Mouse (Mus musculus) midbrain, embryonic 16.5 days (tissue): ENCODE measurements around the gene Loxl1. TPM values are rescaled to one million over a fixed set of nuclear protein-coding genes. Genes with fewer than 3 reads are reported as not detected.
A peak's percentile ranks its signal among the peaks of the same experiment; 100 is the strongest.
"Not testable (repeated sequence)": the region's sequence is repeated elsewhere in the genome, so short reads cannot be mapped to it uniquely, and the experiment has no call there.

Experiments used
- ATAC-seq: fragments of 200-750 bp; cut with Nextera tagmentation; 2 replicates; pipeline ENCODE4 v1.8.0; 2017; ENCODE audit warnings: moderate TSS enrichment
- H3K27ac ChIP-seq: fragments of 300-500 bp; sonication (generic); 2 replicates; pipeline ENCODE4 v1.5.1; 2014; ENCODE audit warnings: mild to moderate bottlenecking, low read length, mixed read lengths
- H3K27me3 ChIP-seq: fragments of 300-500 bp; sonication (generic); 2 replicates; pipeline ENCODE4 v1.6.1; 2014; ENCODE audit warnings: low read depth, low read length, mixed read lengths; ENCODE audit not compliant: control insufficient read depth, insufficient read depth
- H3K36me3 ChIP-seq: fragments of 300-500 bp; sonication (generic); 2 replicates; pipeline ENCODE4 v1.6.1; 2014; ENCODE audit warnings: mild to moderate bottlenecking, low read length, moderate library complexity, mixed read lengths; ENCODE audit not compliant: control insufficient read depth, insufficient read depth
- H3K4me1 ChIP-seq: fragments of 300-500 bp; sonication (generic); 2 replicates; pipeline ENCODE4 v1.6.1; 2014; ENCODE audit warnings: mild to moderate bottlenecking, low read length, mixed read lengths; ENCODE audit not compliant: control insufficient read depth, insufficient read depth
- H3K4me2 ChIP-seq: fragments of 300-500 bp; sonication (generic); 2 replicates; pipeline ENCODE4 v1.6.1; 2014; ENCODE audit warnings: mild to moderate bottlenecking, low read length, mixed read lengths
- H3K4me3 ChIP-seq: fragments of 300-500 bp; sonication (generic); 2 replicates; pipeline ENCODE4 v1.5.1; 2014; ENCODE audit warnings: low read depth, mild to moderate bottlenecking, low read length, moderate library complexity, mixed read lengths
- H3K9ac ChIP-seq: fragments of 300-500 bp; sonication (generic); 2 replicates; pipeline ENCODE4 v1.6.1; 2014; ENCODE audit warnings: low read depth, low read length, mixed read lengths
- H3K9me3 ChIP-seq: fragments of 300-500 bp; sonication (generic); replicated peaks from 2 replicates; pipeline ENCODE4 v1.6.1; 2014; ENCODE audit warnings: mild to moderate bottlenecking, low read length, mixed read lengths; ENCODE audit not compliant: control insufficient read depth, poor library complexity, severe bottlenecking
- WGBS: fragments of 180-500 bp; shearing (Covaris S2); extraction: QIAGEN DNeasy Blood & Tissue Kit; methylation state at CpG from one replicate; pipeline ENCODE4 v1.1.7; 2014; 5-methylcytosine and 5-hydroxymethylcytosine counted together
- polyA plus RNA-seq: library from polyadenylated mRNA; unstranded; fragments of >200 nt; fragmentation: Nextera tagmentation; extraction: Ambion mirVana; gene quantifications from 2 replicates; pipeline ENCODE4 v1.2.1, GENCODE M21; 2015

Loxl1 gene
- polyA plus RNA-seq, 1 experiment from 2014 or later = 4.8 TPM

GRCm38 (mm10) chr9:58268384-58269313, 44.3 kb downstream of the Loxl1 start:
- ATAC-seq = no peak
- WGBS = 56% methylated on average over 12 of the region's 12 CpGs
- H3K36me3 ChIP-seq = 0 out of 2 replicates have a peak, but pooled peaks cover 2% of the 10 kb centered on the region

GRCm38 (mm10) chr9:58267046-58267445, 45.9 kb downstream of the Loxl1 start:
- no peak overlapping the region for H3K27ac ChIP-seq
- peaks cover 11% of the 10 kb centered on the region for H3K36me3 ChIP-seq
- H3K9me3 ChIP-seq = no peaks in the 10 kb centered on the region
- H3K27me3 ChIP-seq = no peaks in the 10 kb centered on the region
- no peak for ATAC-seq
- H3K4me2 ChIP-seq = no peak overlapping the region
- no peak overlapping the region for H3K9ac ChIP-seq
- H3K4me3 ChIP-seq = no peak overlapping the region
- WGBS = 65% methylated on average over 3 of the region's 3 CpGs
- H3K4me1 ChIP-seq = 0 out of 2 replicates have a peak, but pooled peaks cover 3% of the 10 kb centered on the region

More at GRCm38 (mm10) chr9:58268384-58269313, 44.3 kb downstream of the Loxl1 start:
- no peak overlapping the region for H3K4me3 ChIP-seq
- no peaks in the 10 kb centered on the region for H3K9me3 ChIP-seq
- no peaks in the 10 kb centered on the region for H3K27me3 ChIP-seq
- H3K27ac ChIP-seq = no peak overlapping the region
- H3K4me1 ChIP-seq = 0 out of 2 replicates have a peak, but pooled peaks cover 3% of the 10 kb centered on the region
- H3K4me2 ChIP-seq = no peak overlapping the region
- no peak overlapping the region for H3K9ac ChIP-seq

- H3K27ac ChIP-seq = no peak overlapping the region
- no peak overlapping the region for H3K4me2 ChIP-seq
- no peaks in the 10 kb centered on the region for H3K9me3 ChIP-seq
- H3K4me1 ChIP-seq = 0 out of 2 replicates have a peak, but pooled peaks cover 3% of the 10 kb centered on the region
- no peak for ATAC-seq
- WGBS = 43% methylated on average over 4 of the region's 4 CpGs
- H3K27me3 ChIP-seq = no peaks in the 10 kb centered on the region
- peaks cover 16% of the 10 kb centered on the region for H3K36me3 ChIP-seq
- no peak overlapping the region for H3K4me3 ChIP-seq
- H3K9ac ChIP-seq = no peak overlapping the region
These were observed 46.4 kb downstream of the Loxl1 start for GRCm38 (mm10) chr9:58266571-58267011.

DNA sequence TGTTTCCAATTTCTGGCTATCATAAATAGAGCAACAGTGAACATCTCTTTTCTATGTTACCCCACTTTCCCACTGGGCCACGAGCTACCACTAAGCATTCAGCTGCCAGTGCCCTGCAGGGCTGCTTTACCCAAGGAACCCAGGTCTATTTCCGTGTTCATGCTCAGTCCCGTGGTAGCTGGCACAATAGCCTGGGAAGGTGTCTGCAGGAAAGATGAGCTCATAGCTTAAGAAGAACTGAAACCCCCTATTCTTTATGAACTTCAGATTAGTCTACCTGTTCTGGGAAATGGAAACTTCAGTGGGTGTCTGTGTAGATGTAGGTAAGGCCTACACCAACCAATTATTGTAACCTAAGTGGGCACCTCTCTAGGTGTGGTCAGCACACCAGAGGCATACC, 47.6 kb downstream of the Loxl1 start:
- no peaks in the 10 kb centered on the region for H3K9me3 ChIP-seq
- no peak for ATAC-seq
- WGBS = 76% methylated on average over 3 of the region's 3 CpGs

GRCm38 (mm10) chr9:58262507-58262906, 50.5 kb downstream of the Loxl1 start:
- Histone ChIP-seq H3K4me1 (0 out of 2 replicates have a peak, but pooled peaks cover 3% of the 10 kb centered on the region), H3K27ac (no peak overlapping the region), H3K4me3 (no peak overlapping the region), H3K9ac (no peak overlapping the region), H3K27me3 (no peaks in the 10 kb centered on the region), H3K4me2 (no peak overlapping the region), H3K36me3 (peaks cover 34% of the 10 kb centered on the region), H3K9me3 (no peaks in the 10 kb centered on the region)
- ATAC-seq = no peak
- WGBS = 97% methylated on average over 5 of the region's 5 CpGs

More for the DNA sequence above, 47.6 kb downstream of the Loxl1 start:
- Histone ChIP-seq H3K4me3 (no peak overlapping the region), H3K9ac (no peak overlapping the region), H3K27ac (no peak overlapping the region), H3K36me3 (peaks cover 20% of the 10 kb centered on the region), H3K4me1 (0 out of 2 replicates have a peak, but pooled peaks cover 3% of the 10 kb centered on the region), H3K27me3 (no peaks in the 10 kb centered on the region), H3K4me2 (no peak overlapping the region)

DNA sequence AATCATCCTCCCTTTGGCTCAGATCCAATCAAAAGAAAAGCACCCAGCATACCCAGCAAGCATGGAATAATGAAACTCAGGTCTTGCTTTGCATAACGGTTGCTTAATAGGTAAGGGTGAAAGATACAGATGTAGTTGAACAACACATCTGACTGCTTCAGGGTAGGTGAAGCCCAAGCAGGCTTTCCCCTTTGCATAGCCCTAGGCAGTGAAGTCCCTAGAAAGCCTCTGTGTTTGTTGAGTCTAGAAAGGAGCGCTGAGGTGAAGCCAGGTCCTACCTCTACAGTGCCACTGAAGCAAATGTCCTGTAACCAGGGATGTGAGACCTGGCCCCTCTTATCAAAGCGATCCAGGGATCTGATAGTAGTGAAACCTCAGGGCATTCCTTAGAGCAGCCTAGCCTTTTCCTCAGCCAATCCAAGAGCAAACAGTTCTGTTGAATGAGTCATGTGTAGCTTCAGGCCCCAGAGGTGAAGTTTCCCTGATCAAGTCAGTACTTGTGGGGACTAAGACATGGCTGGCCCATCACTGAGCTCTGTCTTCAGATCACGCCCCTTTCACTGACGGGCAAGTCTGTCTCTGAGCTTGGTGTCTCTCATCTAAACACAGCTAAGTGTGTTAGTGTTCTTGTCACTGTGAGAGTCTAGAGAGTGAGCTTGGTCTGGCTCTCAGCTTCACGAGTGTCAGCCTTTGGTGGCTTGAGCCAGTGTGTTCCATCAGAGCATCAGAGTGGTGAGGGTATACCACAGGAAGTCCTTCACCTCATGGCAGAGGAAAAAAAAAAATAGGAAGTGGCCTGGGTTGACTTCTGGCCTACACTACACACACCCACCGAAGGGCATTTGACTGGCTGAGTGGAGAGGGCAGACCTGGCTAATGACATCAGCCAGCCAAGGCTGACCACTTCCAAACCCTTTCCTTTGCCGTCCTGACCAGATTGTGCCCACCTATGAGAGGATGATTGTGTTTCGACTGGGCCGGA, 57.0 kb downstream of the Loxl1 start:
- Histone ChIP-seq H3K4me2 (no peak overlapping the region), H3K27me3 (no peaks in the 10 kb centered on the region), H3K4me3 (no peak overlapping the region), H3K27ac (no peak overlapping the region), H3K9me3 (no peaks in the 10 kb centered on the region), H3K4me1 (peaks cover 12% of the 10 kb centered on the region), H3K9ac (no peak overlapping the region), H3K36me3 (peaks cover 16% of the 10 kb centered on the region)
- 94% methylated on average over 10 of the region's 10 CpGs for WGBS
- ATAC-seq = no peak

DNA sequence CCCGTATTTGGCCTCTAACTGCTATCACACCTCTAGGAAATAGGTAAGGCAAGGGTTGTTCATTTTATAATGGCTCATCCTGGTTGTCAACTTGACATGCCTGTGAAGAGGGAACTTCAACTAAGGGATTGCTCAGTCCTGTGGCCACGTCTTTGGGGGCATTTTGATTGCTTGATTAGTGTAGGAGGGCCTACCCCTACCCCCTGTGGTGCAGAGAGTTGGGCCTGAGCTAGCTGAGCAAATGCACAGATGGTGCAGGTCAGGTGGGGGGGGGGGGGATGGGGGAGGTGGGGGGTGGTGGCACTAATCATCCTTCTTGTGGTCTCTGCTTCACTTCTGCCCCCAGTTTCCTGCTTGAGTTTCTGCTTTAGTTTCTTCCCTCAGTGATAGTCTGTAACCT, 57.9 kb downstream of the Loxl1 start:
- 62% methylated on average over 2 of the region's 2 CpGs for WGBS
- Histone ChIP-seq H3K27ac (no peak overlapping the region), H3K27me3 (no peaks in the 10 kb centered on the region), H3K9me3 (no peaks in the 10 kb centered on the region), H3K4me2 (no peak overlapping the region), H3K4me1 (peaks cover 12% of the 10 kb centered on the region), H3K9ac (no peak overlapping the region), H3K36me3 (peaks cover 16% of the 10 kb centered on the region), H3K4me3 (no peak overlapping the region)
- no peak for ATAC-seq

DNA sequence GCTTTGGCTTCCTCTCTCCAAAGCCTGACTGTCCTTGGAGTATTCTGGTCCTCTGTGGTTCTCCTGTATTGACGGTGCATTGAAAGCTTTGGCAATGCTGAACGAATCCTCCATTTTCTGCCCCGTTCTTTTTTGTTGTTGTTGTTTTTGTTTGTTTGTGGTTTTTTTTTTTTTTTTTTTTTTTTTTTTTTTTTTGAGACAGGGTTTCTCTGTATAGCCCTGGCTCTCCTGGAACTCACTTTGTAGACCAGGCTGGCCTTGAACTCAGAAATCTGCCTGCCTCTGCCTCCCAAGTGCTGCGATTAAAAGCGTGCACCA, 59.2 kb downstream of the Loxl1 start:
- 0 out of 2 replicates have a peak, but pooled peaks have one; percentile 3 for ATAC-seq
- not testable (repeated sequence) for H3K27me3 ChIP-seq, H3K9me3 ChIP-seq
- Histone ChIP-seq H3K4me2 (peak overlapping the region; percentile 77), H3K4me3 (peak overlapping the region; percentile 46), H3K4me1 (peaks cover 15% of the 10 kb centered on the region), H3K27ac (peak overlapping the region; percentile 8; the same call in 1 of the 2 replicates), H3K9ac (peak overlapping the region; percentile 65), H3K36me3 (peaks cover 11% of the 10 kb centered on the region; the same call in 1 of the 2 replicates)
- 63% methylated on average over 5 of the region's 5 CpGs for WGBS
